Mouse (Mus musculus) ES-Bruce4 (cell line): ENCODE results near the gene Hoxb3.

Experiments used
- CTCF ChIP-seq: IDR thresholded peaks from one replicate; pipeline ENCODE4 v1.8.1; 2011; ENCODE audit warnings: low read depth, low read length
- EP300 ChIP-seq: IDR thresholded peaks from 2 replicates; pipeline ENCODE4 v1.6.1; 2011; ENCODE audit warnings: low read depth, low read length; ENCODE audit not compliant: insufficient read depth
- POLR2A ChIP-seq: IDR thresholded peaks from one replicate; pipeline ENCODE4 v1.8.1; 2011; ENCODE audit warnings: low read length; ENCODE audit not compliant: insufficient read depth

GRCm38 (mm10) chr11:96371726-96372125 is 48.6 kb downstream of the Hoxb3 start:
- TF ChIP-seq CTCF = no peak
- TF ChIP-seq POLR2A = no peak
- no peak for TF ChIP-seq EP300
